Mouse (Mus musculus) stomach, postnatal 0 days (tissue): ENCODE measurements around the gene Efcc1.

Experiments
- CTCF ChIP-seq: IDR thresholded peaks from 2 replicates; pipeline ENCODE4 v1.5.1; 2016; ENCODE audit warnings: antibody characterized with exemption, low read depth, mild to moderate bottlenecking, moderate library complexity
- EP300 ChIP-seq: optimal IDR thresholded peaks from 2 replicates; pipeline ENCODE3; 2016; ENCODE audit warnings: antibody characterized with exemption

- TF ChIP-seq CTCF (no peak), EP300 (no peak)
Measured at GRCm38 (mm10) chr6:87790779-87791480, 60.3 kb downstream of the Efcc1 start.
